ENCODE assay signal across 9 mouse cellular contexts in the genomic region with DNA sequence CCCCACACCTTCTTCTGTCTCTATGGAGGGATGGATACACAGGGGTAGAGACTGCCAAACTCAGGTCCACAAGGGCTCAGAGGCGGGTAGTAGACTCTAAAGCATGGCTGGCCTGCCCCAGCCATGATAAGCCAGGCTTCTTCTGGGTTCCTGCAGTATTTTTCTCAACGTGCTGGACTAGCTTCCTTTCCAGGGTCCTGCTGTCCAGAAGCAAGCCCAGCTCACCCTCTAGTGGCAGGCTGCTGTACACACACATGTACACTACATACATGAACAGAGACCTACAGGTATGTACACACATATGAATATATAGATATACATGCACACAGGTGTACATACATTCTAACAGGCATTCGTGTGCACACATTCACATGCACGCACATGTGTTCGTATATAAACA.
DNase-seq lines count a peak whose midpoint lies in the region; ATAC-seq lines count a peak whose summit lies in the region.
"Had no signal": no experiment of that assay in that cellular context is flagged by ENCODE, and none has a peak within 500 bp of the region (broad histone marks: within the 10 kb centered on the region; RNA-seq: fewer than 3 reads in every experiment).

No protein-coding gene starts in this region.

- no peaks in the 10 kb centered on the region for H3K4me1 ChIP-seq in liver, embryonic 12.5 days
- H3K4me1 ChIP-seq: liver, embryonic 15.5 days had no signal

- H3K9ac ChIP-seq in liver, embryonic 12.5 days, result no peak overlapping the region
- H3K9ac ChIP-seq: liver, embryonic 15.5 days had no signal

- H3K27ac ChIP-seq in liver, embryonic 12.5 days, result no peak overlapping the region
- H3K27ac ChIP-seq: liver, embryonic 15.5 days had no signal

- no peaks in the 10 kb centered on the region for H3K9me3 ChIP-seq in liver, embryonic 12.5 days (replicated peaks)
- H3K9me3 ChIP-seq: liver, embryonic 15.5 days had no signal

- no peaks in the 10 kb centered on the region for H3K36me3 ChIP-seq in liver, embryonic 12.5 days
- H3K36me3 ChIP-seq: liver, embryonic 15.5 days had no signal

- H3K4me2 ChIP-seq in liver, embryonic 12.5 days, result no peak overlapping the region
- H3K4me2 ChIP-seq: liver, embryonic 15.5 days had no signal

- no peak overlapping the region for H3K4me3 ChIP-seq in liver, embryonic 12.5 days
- H3K4me3 ChIP-seq: liver, embryonic 15.5 days had no signal

- no peak for ATAC-seq in liver, embryonic 12.5 days

- H3K27me3 ChIP-seq in liver, embryonic 12.5 days (replicated peaks), result no peaks in the 10 kb centered on the region
- H3K27me3 ChIP-seq: liver, embryonic 15.5 days had no signal

- WGBS in liver, embryonic 12.5 days (ENCODE audit: insufficient replicate concordance), result 58% methylated on average over 5 of the region's 5 CpGs

- peak; percentile 17 to 20 for DNase-seq in adrenal gland, postnatal 36 days
- no peak for DNase-seq in adrenal gland, adult 2 months
- DNase-seq in liver, result peak; percentile 14
- peak; percentile 59 for DNase-seq in embryo, embryonic 11 days
- DNase-seq in kidney, postnatal 14 days, result peak; percentile 39
- peak; percentile 63 for DNase-seq in retina, postnatal 1 day
- no peak for DNase-seq in spleen, postnatal 14 days (ENCODE audit: low spot score in 2 of 2)

Comparison
In these comparisons a context has a peak if more than half of its experiments do, and no peak if none do; other contexts are left out.
1. DNase-seq: peak in adrenal gland, postnatal 36 days (2 of 2), liver (single experiment), embryo, embryonic 11 days (single experiment), kidney, postnatal 14 days (single experiment) and retina, postnatal 1 day (single experiment); none in adrenal gland, adult 2 months (single experiment) and spleen, postnatal 14 days (0 of 2).